Mouse (Mus musculus) midbrain, postnatal 0 days (tissue): ENCODE measurements around the gene Dlgap4. TPM values are rescaled to one million over a fixed set of nuclear protein-coding genes. Genes with fewer than 3 reads are reported as not detected.

ENCODE experiments used
- ATAC-seq: fragments of 200-750 bp; cut with Nextera tagmentation; 2 replicates; pipeline ENCODE4 v1.8.0; 2017; ENCODE audit warnings: moderate number of reproducible peaks, mild to moderate bottlenecking, moderate TSS enrichment, moderate library complexity; ENCODE audit not compliant: low FRiP score
- DNase-seq: peaks from one replicate; pipeline ENCODE4 v3.0.0-alpha.2; 2015; ENCODE audit warnings: low spot score
- H3K27ac ChIP-seq: fragments of 300-500 bp; sonication (generic); 2 replicates; pipeline ENCODE4 v1.5.1; 2014; ENCODE audit warnings: low read depth, mild to moderate bottlenecking, low read length, mixed read lengths
- H3K27me3 ChIP-seq: fragments of 300-500 bp; sonication (generic); 2 replicates; pipeline ENCODE4 v1.6.1; 2014; ENCODE audit warnings: low read length, control low read depth, mixed read lengths; ENCODE audit not compliant: insufficient read depth
- H3K36me3 ChIP-seq: fragments of 300-500 bp; sonication (generic); 2 replicates; pipeline ENCODE4 v1.6.1; 2014; ENCODE audit warnings: low read length, control low read depth, mixed read lengths; ENCODE audit not compliant: insufficient read depth
- H3K4me1 ChIP-seq: fragments of 300-500 bp; sonication (generic); 2 replicates; pipeline ENCODE4 v1.6.1; 2014; ENCODE audit warnings: mild to moderate bottlenecking, control low read depth, antibody characterized with exemption, low read length, mixed read lengths; ENCODE audit not compliant: insufficient read depth
- H3K4me2 ChIP-seq: fragments of 300-500 bp; sonication (generic); 2 replicates; pipeline ENCODE4 v1.6.1; 2014; ENCODE audit warnings: low read depth, mild to moderate bottlenecking, low read length, mixed read lengths; ENCODE audit not compliant: poor library complexity, severe bottlenecking
- H3K4me3 ChIP-seq: fragments of 300-500 bp; sonication (generic); 2 replicates; pipeline ENCODE4 v1.5.1; 2014; ENCODE audit warnings: low read depth, mild to moderate bottlenecking, low read length, moderate library complexity
- H3K9ac ChIP-seq: fragments of 300-500 bp; sonication (generic); replicated peaks from 2 replicates; pipeline ENCODE4 v1.6.1; 2014; ENCODE audit warnings: mild to moderate bottlenecking, low read length, moderate library complexity, mixed read lengths; ENCODE audit not compliant: poor library complexity, severe bottlenecking
- H3K9me3 ChIP-seq: fragments of 300-500 bp; sonication (generic); 2 replicates; pipeline ENCODE4 v1.6.1; 2016; ENCODE audit warnings: low read length, control low read depth
- CTCF ChIP-seq: IDR thresholded peaks from 2 replicates; pipeline ENCODE4 v1.5.1; 2016; ENCODE audit warnings: antibody characterized with exemption, mild to moderate bottlenecking
- WGBS: fragments of 180-500 bp; shearing (Covaris S2); extraction: QIAGEN DNeasy Blood & Tissue Kit; methylation state at CpG from one replicate; pipeline ENCODE4 v1.1.7; 2014; 5-methylcytosine and 5-hydroxymethylcytosine counted together
- polyA plus RNA-seq: library from polyadenylated mRNA; unstranded; fragments of >200 nt; fragmentation: Nextera tagmentation; extraction: Ambion mirVana; gene quantifications from 2 replicates; pipeline ENCODE4 v1.2.1, GENCODE M21; 2015
- total RNA-seq: library from RNA; depleted of rRNA; stranded (reverse); fragments of >200 nt; gene quantifications from 2 replicates; pipeline ENCODE4 v1.2.3, GENCODE M21; 2014

Gene Dlgap4
- total and polyA plus RNA-seq, 2 experiments from 2014 or later: 240 to 246 TPM

- Histone ChIP-seq H3K27me3 (no peaks in the 10 kb centered on the region), H3K9ac (no peak overlapping the region), H3K27ac (no peak overlapping the region), H3K4me1 (no peaks in the 10 kb centered on the region), H3K4me3 (no peak overlapping the region), H3K4me2 (no peak overlapping the region), H3K9me3 (no peaks in the 10 kb centered on the region), H3K36me3 (peaks cover 68% of the 10 kb centered on the region)
- DNase-seq (no peak), ATAC-seq (no peak)
- TF ChIP-seq CTCF: no peak
- 94% methylated on average over 8 of the region's 8 CpGs for WGBS
These were observed 136.2 kb downstream of the Dlgap4 start for GRCm38 (mm10) chr2:156749687-156750086.

GRCm38 (mm10) chr2:156756937-156757336, 143.4 kb downstream of the Dlgap4 start:
- WGBS: 96% methylated on average over 9 of the region's 9 CpGs

DNA sequence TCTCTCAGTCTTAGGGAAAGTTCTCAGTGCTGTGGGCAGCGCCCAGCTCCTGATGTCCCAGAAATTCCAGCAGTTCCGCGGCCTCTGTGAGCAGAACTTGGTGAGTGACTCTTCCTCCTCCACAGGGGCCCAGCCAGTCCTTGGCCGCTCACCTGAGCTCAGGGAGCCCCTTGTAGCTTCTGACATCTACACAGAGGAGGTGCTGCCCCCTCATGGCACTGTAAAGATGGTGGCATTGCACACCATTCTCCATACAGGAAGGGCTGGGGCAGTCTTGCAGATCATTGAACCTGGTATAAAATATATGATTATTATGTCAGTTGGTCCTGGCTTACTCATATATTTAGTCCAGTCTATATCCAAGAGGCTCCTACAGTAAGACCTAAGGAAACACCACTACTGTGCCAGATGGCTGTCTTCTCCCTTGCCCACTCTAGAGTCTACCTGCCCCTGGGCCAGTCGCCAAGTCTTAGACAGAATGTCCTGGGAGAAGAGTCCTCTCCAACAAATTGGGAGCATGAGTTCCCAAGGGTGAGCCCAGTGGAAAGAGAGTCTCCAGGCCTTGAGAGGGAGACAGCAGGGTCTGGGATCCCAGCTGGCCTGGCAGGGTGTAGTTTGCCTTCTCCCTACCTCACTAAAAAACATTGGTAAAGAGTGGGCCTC, 147.5 kb downstream of the Dlgap4 start:
- peaks cover 74% of the 10 kb centered on the region for H3K36me3 ChIP-seq
- H3K9me3 ChIP-seq: no peaks in the 10 kb centered on the region
- no peak for DNase-seq
- no peaks in the 10 kb centered on the region for H3K27me3 ChIP-seq
- 90% methylated on average over 5 of the region's 5 CpGs for WGBS
- H3K27ac ChIP-seq: no peak overlapping the region
- H3K4me1 ChIP-seq: no peaks in the 10 kb centered on the region
- no peak for ATAC-seq
- no peak overlapping the region for H3K4me2 ChIP-seq
- peak; percentile 50 for TF ChIP-seq CTCF
- no peak overlapping the region for H3K9ac ChIP-seq
- no peak overlapping the region for H3K4me3 ChIP-seq

More at GRCm38 (mm10) chr2:156756937-156757336, 143.4 kb downstream of the Dlgap4 start:
- ATAC-seq (no peak), DNase-seq (no peak)
- H3K9ac ChIP-seq: no peak overlapping the region
- H3K27ac ChIP-seq: no peak overlapping the region
- H3K4me3 ChIP-seq: no peak overlapping the region
- no peak overlapping the region for H3K4me2 ChIP-seq
- no peaks in the 10 kb centered on the region for H3K4me1 ChIP-seq
- no peaks in the 10 kb centered on the region for H3K9me3 ChIP-seq
- H3K27me3 ChIP-seq: no peaks in the 10 kb centered on the region
- peaks cover 66% of the 10 kb centered on the region for H3K36me3 ChIP-seq
- TF ChIP-seq CTCF: no peak

DNA sequence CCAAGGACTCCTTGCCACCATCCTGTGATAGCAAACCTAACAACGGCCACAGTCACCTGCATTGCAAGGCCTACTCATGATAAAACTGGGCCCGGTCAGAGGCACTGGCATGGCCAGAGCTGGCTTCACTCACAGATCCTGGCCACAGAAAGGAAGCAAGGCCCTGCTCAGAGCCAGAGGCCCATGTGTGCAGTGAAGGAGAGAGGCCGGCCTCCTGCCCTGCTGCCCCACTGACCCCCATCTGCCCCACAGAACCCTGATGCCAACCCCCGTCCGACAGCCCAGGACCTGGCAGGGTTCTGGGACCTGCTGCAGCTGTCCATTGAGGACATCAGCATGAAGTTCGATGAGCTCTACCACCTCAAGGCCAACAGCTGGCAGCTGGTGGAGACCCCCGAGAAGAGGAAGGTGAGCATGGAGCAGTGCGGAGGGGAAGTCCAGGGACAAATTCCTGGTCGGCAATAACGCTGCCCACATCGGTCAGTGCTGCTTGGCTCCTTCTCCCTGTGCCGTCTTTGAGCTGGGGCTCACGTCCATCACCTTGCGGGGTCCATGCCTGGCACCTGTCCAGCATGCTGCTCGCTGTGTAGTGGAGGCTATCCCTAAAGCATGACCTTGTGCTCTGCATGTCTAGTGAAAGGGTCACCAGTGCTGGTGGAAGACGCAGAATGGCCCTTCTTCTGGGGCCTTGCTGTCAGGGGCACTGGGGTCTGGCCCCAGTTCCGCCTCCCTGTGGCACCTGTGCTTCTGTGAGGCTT, 148.2 kb downstream of the Dlgap4 start:
- no peak overlapping the region for H3K9ac ChIP-seq
- 94% methylated on average over 17 of the region's 17 CpGs for WGBS

GRCm38 (mm10) chr2:156762499-156762898, 149.0 kb downstream of the Dlgap4 start:
- Histone ChIP-seq H3K27me3 (no peaks in the 10 kb centered on the region), H3K4me2 (no peak overlapping the region), H3K4me3 (no peak overlapping the region), H3K4me1 (no peaks in the 10 kb centered on the region), H3K9ac (no peak overlapping the region), H3K27ac (0 out of 2 replicates have a peak overlapping the region, but pooled peaks have one; percentile 43), H3K9me3 (no peaks in the 10 kb centered on the region), H3K36me3 (peaks cover 59% of the 10 kb centered on the region)
- no peak for TF ChIP-seq CTCF
- ATAC-seq (no peak), DNase-seq (peak; percentile 15)
- WGBS: 90% methylated on average over 21 of the region's 21 CpGs

More for the DNA sequence above, 148.2 kb downstream of the Dlgap4 start:
- Histone ChIP-seq H3K27me3 (no peaks in the 10 kb centered on the region), H3K4me1 (no peaks in the 10 kb centered on the region), H3K4me3 (no peak overlapping the region), H3K27ac (no peak overlapping the region), H3K4me2 (no peak overlapping the region), H3K9me3 (no peaks in the 10 kb centered on the region), H3K36me3 (peaks cover 67% of the 10 kb centered on the region)
- no peak for TF ChIP-seq CTCF
- DNase-seq: no peak
- ATAC-seq: no peak

- no peaks in the 10 kb centered on the region for H3K9me3 ChIP-seq
- no peak overlapping the region for H3K4me2 ChIP-seq
- H3K9ac ChIP-seq: no peak overlapping the region
- H3K27ac ChIP-seq: no peak overlapping the region
- DNase-seq (peak; percentile 64), ATAC-seq (no peak)
- H3K4me1 ChIP-seq: no peaks in the 10 kb centered on the region
- peaks cover 53% of the 10 kb centered on the region for H3K36me3 ChIP-seq
- 82% methylated on average over 11 of the region's 11 CpGs for WGBS
- no peak overlapping the region for H3K4me3 ChIP-seq
- H3K27me3 ChIP-seq: no peaks in the 10 kb centered on the region
- TF ChIP-seq CTCF: no peak
These were observed 149.6 kb downstream of the Dlgap4 start for GRCm38 (mm10) chr2:156763101-156763500.
